Mouse (Mus musculus) heart, embryonic 13.5 days (tissue): ENCODE data around the gene Lcorl. TPM values are rescaled to one million over a fixed set of nuclear protein-coding genes. Genes with fewer than 3 reads are reported as not detected.

ENCODE experiments used
- ATAC-seq: fragments of 200-750 bp; cut with Nextera tagmentation; 2 replicates; pipeline ENCODE4 v1.8.0; 2017; ENCODE audit warnings: moderate TSS enrichment; ENCODE audit not compliant: insufficient number of reproducible peaks, low FRiP score, low TSS enrichment; ENCODE audit errors: extremely low read depth
- H3K27ac ChIP-seq: fragments of 300-500 bp; sonication (generic); replicated peaks from 2 replicates; pipeline ENCODE4 v1.5.1; 2015; ENCODE audit warnings: moderate library complexity, mild to moderate bottlenecking, inconsistent platforms
- H3K27me3 ChIP-seq: fragments of 300-500 bp; sonication (generic); replicated peaks from 2 replicates; pipeline ENCODE4 v1.6.1; 2015; ENCODE audit warnings: mild to moderate bottlenecking, inconsistent platforms
- H3K36me3 ChIP-seq: fragments of 300-500 bp; sonication (generic); 2 replicates; pipeline ENCODE4 v1.6.1; 2015; ENCODE audit warnings: mild to moderate bottlenecking, inconsistent platforms
- H3K4me1 ChIP-seq: fragments of 300-500 bp; sonication (generic); 2 replicates; pipeline ENCODE4 v1.6.1; 2015; ENCODE audit warnings: inconsistent platforms
- H3K4me2 ChIP-seq: fragments of 300-500 bp; sonication (generic); 2 replicates; pipeline ENCODE4 v1.6.1; 2015; ENCODE audit warnings: inconsistent platforms, mild to moderate bottlenecking, moderate library complexity
- H3K4me3 ChIP-seq: fragments of 300-500 bp; sonication (generic); 2 replicates; pipeline ENCODE4 v1.5.1; 2015; ENCODE audit warnings: moderate library complexity, mild to moderate bottlenecking, inconsistent platforms
- H3K9ac ChIP-seq: fragments of 300-500 bp; sonication (generic); 2 replicates; pipeline ENCODE4 v1.6.1; 2015; ENCODE audit warnings: inconsistent platforms, mild to moderate bottlenecking, moderate library complexity
- H3K9me3 ChIP-seq: fragments of 300-500 bp; sonication (generic); 2 replicates; pipeline ENCODE4 v1.6.1; 2016; ENCODE audit warnings: inconsistent platforms
- WGBS: fragments of 180-500 bp; shearing (Covaris S2); methylation state at CpG from one replicate; pipeline ENCODE4 v1.1.7; 2015; ENCODE audit warnings: mixed read lengths; 5-methylcytosine and 5-hydroxymethylcytosine counted together
- polyA plus RNA-seq: library from polyadenylated mRNA; unstranded; fragments of >200 nt; fragmentation: Nextera tagmentation; extraction: Ambion mirVana; gene quantifications from 2 replicates; pipeline ENCODE4 v1.2.1, GENCODE M21; 2015

Gene Lcorl
- polyA plus RNA-seq, 1 experiment from 2014 or later = 16.4 TPM

- no peaks in the 10 kb centered on the region for H3K27me3 ChIP-seq
- H3K36me3 ChIP-seq = peaks cover 33% of the 10 kb centered on the region
- WGBS = 90% methylated on average over 2 of the region's 2 CpGs
- no peaks in the 10 kb centered on the region for H3K4me1 ChIP-seq
- no peak overlapping the region for H3K27ac ChIP-seq
- no peak overlapping the region for H3K4me2 ChIP-seq
- no peak for ATAC-seq
- no peak overlapping the region for H3K9ac ChIP-seq
- no peaks in the 10 kb centered on the region for H3K9me3 ChIP-seq
- no peak overlapping the region for H3K4me3 ChIP-seq
These were observed 150.6 kb downstream of the Lcorl start for GRCm38 (mm10) chr5:45706811-45707210.

DNA sequence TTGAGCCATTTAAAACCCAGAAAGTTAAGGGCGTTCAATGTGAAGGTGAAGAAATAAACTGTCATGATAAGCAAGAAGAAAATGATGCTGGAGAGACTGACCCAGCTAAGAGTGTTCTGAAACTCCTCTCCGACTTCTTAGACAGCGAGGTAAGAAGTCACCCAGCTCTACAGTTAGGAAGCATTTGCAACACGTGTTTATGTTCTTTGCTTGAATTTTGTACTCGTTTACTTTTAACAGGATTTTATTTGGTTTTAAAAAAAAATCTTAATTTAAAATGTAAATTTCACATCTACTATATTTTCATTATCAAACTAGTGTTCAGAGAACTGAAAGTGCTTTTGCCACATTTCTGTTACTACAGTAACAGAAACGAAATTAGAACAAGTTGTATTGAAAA is 165.7 kb downstream of the Lcorl start:
- 82% methylated on average over 6 of the region's 6 CpGs for WGBS
- H3K36me3 ChIP-seq = peaks cover 33% of the 10 kb centered on the region
- no peak overlapping the region for H3K9ac ChIP-seq
- H3K27ac ChIP-seq = no peak overlapping the region
- ATAC-seq = no peak
- H3K4me2 ChIP-seq = no peak overlapping the region
- H3K27me3 ChIP-seq = no peaks in the 10 kb centered on the region
- no peaks in the 10 kb centered on the region for H3K9me3 ChIP-seq
- no peaks in the 10 kb centered on the region for H3K4me1 ChIP-seq
- no peak overlapping the region for H3K4me3 ChIP-seq

GRCm38 (mm10) chr5:45690802-45691201 is 166.6 kb downstream of the Lcorl start:
- Histone ChIP-seq H3K9me3 (no peaks in the 10 kb centered on the region), H3K4me3 (no peak overlapping the region), H3K27me3 (no peaks in the 10 kb centered on the region), H3K9ac (no peak overlapping the region), H3K4me1 (no peaks in the 10 kb centered on the region), H3K36me3 (peaks cover 29% of the 10 kb centered on the region), H3K4me2 (no peak overlapping the region), H3K27ac (no peak overlapping the region)
- ATAC-seq = no peak
- 61% methylated on average over 2 of the region's 2 CpGs for WGBS

DNA sequence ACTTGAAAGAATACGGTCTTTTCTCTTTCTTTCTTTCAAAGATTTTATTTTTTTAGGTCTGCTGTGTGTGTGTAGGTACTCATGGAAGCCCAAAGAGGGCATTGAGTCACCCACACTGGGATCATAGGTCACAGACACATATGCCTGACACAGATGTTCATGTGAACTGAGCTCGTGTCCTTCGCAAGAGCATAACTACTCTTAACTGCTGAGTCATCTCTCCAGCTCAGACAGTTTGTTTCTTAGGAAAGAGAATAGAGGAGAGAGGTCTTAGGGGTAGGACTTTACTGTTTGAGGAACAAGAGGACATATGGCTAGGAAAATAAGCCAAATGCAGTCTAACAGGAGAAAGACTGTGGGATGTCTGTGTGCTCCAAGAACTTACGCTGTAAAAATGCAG is 168.3 kb downstream of the Lcorl start:
- Histone ChIP-seq H3K27ac (no peak overlapping the region), H3K4me2 (no peak overlapping the region), H3K4me3 (no peak overlapping the region), H3K27me3 (no peaks in the 10 kb centered on the region), H3K4me1 (no peaks in the 10 kb centered on the region), H3K36me3 (peaks cover 40% of the 10 kb centered on the region), H3K9ac (no peak overlapping the region), H3K9me3 (no peaks in the 10 kb centered on the region)
- 80% methylated on average over 4 of the region's 4 CpGs for WGBS
- ATAC-seq = no peak

DNA sequence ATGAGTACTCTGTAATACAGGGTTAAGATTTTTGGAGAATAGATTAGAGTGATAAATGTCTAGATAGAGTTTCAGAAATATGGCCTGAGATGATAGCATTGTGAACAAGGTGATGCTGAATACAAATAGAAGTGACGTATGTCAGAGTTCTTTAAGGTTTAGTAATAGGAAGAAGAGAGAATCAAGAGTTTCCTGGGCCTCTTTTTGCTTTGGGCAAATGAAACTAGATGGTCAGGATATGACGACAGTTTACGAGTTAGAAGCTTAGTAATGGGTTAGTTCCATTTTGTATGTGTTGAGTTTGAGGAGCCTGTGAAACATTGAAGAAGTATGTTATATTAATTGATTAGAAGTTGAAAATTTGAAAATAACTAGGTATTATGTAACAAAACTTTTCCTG is 171.2 kb downstream of the Lcorl start:
- Histone ChIP-seq H3K9ac (no peak overlapping the region), H3K27me3 (no peaks in the 10 kb centered on the region), H3K9me3 (no peaks in the 10 kb centered on the region), H3K27ac (no peak overlapping the region), H3K36me3 (peaks cover 46% of the 10 kb centered on the region), H3K4me1 (no peaks in the 10 kb centered on the region), H3K4me3 (no peak overlapping the region), H3K4me2 (no peak overlapping the region)
- no peak for ATAC-seq
- 91% methylated on average over 3 of the region's 3 CpGs for WGBS

DNA sequence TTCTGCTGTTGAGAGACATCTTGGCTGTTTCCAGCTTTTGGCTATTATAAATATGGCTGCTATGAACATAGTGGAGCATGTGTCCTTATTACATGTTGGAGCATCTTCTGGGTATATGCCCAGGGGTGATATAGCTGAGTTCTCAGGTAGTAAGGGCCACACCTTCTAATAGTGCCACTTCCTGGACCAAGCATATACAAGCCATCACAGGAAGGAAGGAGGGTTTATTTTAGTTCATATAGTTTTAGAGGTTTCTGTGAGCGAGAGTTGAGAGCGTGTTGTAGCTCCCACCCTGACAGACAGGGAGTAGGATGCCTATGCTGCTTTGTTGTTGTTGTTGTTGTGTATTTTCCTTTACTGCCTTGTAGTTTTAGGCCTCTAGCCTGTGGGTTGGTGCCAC is 172.2 kb downstream of the Lcorl start:
- Histone ChIP-seq H3K9ac (no peak overlapping the region), H3K4me1 (no peaks in the 10 kb centered on the region), H3K4me2 (no peak overlapping the region), H3K27ac (no peak overlapping the region), H3K27me3 (no peaks in the 10 kb centered on the region), H3K36me3 (peaks cover 53% of the 10 kb centered on the region), H3K9me3 (no peaks in the 10 kb centered on the region), H3K4me3 (no peak overlapping the region)
- 100% methylated on average over 2 of the region's 2 CpGs for WGBS
- ATAC-seq = no peak

DNA sequence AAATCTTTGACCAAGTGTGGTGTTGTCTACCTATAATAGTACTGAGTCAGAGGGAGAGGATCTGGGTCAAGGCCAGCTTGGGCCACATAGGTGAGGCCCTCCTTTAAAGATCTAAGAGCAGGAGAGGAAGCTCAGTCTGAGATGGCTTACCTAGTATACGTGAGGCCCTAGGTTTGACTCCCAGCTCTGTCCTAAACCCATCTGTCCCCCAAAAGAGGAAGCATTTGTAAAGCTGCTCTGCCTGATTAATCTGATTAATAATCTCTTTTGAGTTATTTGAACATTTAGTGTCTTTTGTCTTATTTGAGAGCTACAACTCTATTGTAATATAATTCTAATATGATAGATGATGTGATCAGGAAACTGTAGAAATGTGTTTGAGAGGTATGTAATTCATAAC is 174.0 kb downstream of the Lcorl start:
- no peak overlapping the region for H3K4me3 ChIP-seq
- 92% methylated on average over 1 of the region's 1 CpGs for WGBS
- H3K27me3 ChIP-seq = no peaks in the 10 kb centered on the region
- H3K27ac ChIP-seq = no peak overlapping the region
- ATAC-seq = no peak
- peaks cover 46% of the 10 kb centered on the region for H3K36me3 ChIP-seq
- no peaks in the 10 kb centered on the region for H3K4me1 ChIP-seq
- H3K9me3 ChIP-seq = no peaks in the 10 kb centered on the region
- no peak overlapping the region for H3K9ac ChIP-seq
- H3K4me2 ChIP-seq = no peak overlapping the region

- Histone ChIP-seq H3K4me2 (no peak overlapping the region), H3K9ac (no peak overlapping the region), H3K36me3 (peaks cover 62% of the 10 kb centered on the region), H3K27ac (no peak overlapping the region), H3K27me3 (no peaks in the 10 kb centered on the region), H3K4me1 (no peaks in the 10 kb centered on the region), H3K4me3 (no peak overlapping the region), H3K9me3 (no peaks in the 10 kb centered on the region)
- no peak for ATAC-seq
These were observed 177.5 kb downstream of the Lcorl start for GRCm38 (mm10) chr5:45679955-45680354.

- no peaks in the 10 kb centered on the region for H3K4me1 ChIP-seq
- H3K36me3 ChIP-seq = peaks cover 51% of the 10 kb centered on the region
- H3K27ac ChIP-seq = no peak overlapping the region
- no peak overlapping the region for H3K9ac ChIP-seq
- no peak overlapping the region for H3K4me3 ChIP-seq
- H3K9me3 ChIP-seq = no peaks in the 10 kb centered on the region
- H3K4me2 ChIP-seq = no peak overlapping the region
- 69% methylated on average over 4 of the region's 4 CpGs for WGBS
- no peaks in the 10 kb centered on the region for H3K27me3 ChIP-seq
- ATAC-seq = no peak
These were observed 179.8 kb downstream of the Lcorl start for GRCm38 (mm10) chr5:45677639-45678038.

DNA sequence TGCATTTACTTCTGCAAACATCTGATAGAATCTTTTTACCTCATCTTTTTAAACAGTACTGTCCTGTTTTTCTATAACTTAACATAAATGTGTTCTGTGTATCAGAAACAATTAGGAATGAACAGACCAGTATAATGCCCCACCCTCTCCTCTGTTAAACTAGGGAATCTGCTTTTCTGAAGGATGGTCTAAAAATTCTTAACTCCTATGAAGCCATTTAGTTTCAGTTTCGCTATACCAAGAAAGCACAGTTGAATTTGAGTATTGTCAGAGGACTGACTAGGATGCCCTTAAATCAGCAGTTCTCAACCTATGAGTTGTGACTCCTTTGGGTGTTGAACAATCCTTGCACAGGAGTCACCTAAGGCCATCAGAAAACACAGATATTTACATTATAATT is 182.4 kb downstream of the Lcorl start:
- no peak overlapping the region for H3K27ac ChIP-seq

GRCm38 (mm10) chr5:45670894-45671494 is 186.4 kb downstream of the Lcorl start:
- Histone ChIP-seq H3K9me3 (no peaks in the 10 kb centered on the region), H3K9ac (peak overlapping the region; percentile 90), H3K4me2 (peak overlapping the region; percentile 82), H3K4me3 (peak overlapping the region; percentile 92), H3K27me3 (no peaks in the 10 kb centered on the region), H3K4me1 (peaks cover 15% of the 10 kb centered on the region), H3K27ac (no peak overlapping the region), H3K36me3 (peaks cover 19% of the 10 kb centered on the region)
- ATAC-seq = no peak
- 57% methylated on average over 5 of the region's 5 CpGs for WGBS

More for the DNA sequence above, 182.4 kb downstream of the Lcorl start:
- Histone ChIP-seq H3K9me3 (no peaks in the 10 kb centered on the region), H3K4me3 (no peak overlapping the region), H3K9ac (no peak overlapping the region), H3K27me3 (no peaks in the 10 kb centered on the region), H3K4me1 (peaks cover 9% of the 10 kb centered on the region), H3K36me3 (peaks cover 42% of the 10 kb centered on the region), H3K4me2 (no peak overlapping the region)
- 81% methylated on average over 1 of the region's 1 CpGs for WGBS
- ATAC-seq = no peak

DNA sequence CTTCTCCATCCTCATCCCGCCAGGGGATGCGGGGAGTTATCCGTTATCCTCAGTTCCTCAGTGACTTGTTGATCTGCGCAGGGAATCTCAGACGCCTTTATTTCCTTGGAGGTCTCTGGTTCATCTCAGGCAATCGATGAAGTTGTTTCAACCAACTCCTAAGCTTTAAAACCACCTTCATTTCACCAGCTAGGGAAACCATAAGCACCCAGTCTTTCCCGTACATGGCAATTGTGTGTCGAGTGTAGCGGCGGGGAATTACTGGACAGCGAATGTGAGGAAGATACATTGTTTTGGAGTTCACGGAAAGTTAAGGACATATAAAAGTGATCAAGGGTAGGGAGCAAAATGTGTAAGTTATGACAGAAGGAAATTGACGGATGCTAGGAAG is 187.1 kb downstream of the Lcorl start:
- peaks cover 13% of the 10 kb centered on the region for H3K36me3 ChIP-seq

More for the DNA sequence above, 187.1 kb downstream of the Lcorl start:
- ATAC-seq = no peak
- peak overlapping the region; percentile 82 for H3K4me2 ChIP-seq
- H3K9ac ChIP-seq = peak overlapping the region; percentile 90
- H3K4me3 ChIP-seq = peak overlapping the region; percentile 92
- peaks cover 15% of the 10 kb centered on the region for H3K4me1 ChIP-seq
- H3K27me3 ChIP-seq = no peaks in the 10 kb centered on the region
- no peaks in the 10 kb centered on the region for H3K9me3 ChIP-seq
- peak overlapping the region; percentile 89 for H3K27ac ChIP-seq
- WGBS = under 1% methylated on average over 13 of the region's 13 CpGs
